Mouse (Mus musculus) cerebellum, adult 11-12 months (tissue): ENCODE results near the gene Ftsj3.
A peak's percentile ranks its signal among the peaks of the same experiment; 100 is the strongest.
"Not testable (repeated sequence)": the region's sequence is repeated elsewhere in the genome, so short reads cannot be mapped to it uniquely, and the experiment has no call there.

Source experiments
- DNase-seq: peaks from one replicate; pipeline ENCODE4 v3.0.0; 2022

Ftsj3 gene

GRCm38 (mm10) chr11:106268326-106269059 is 12.6 kb upstream of the Ftsj3 start:
- DNase-seq = peak; percentile 97

DNA sequence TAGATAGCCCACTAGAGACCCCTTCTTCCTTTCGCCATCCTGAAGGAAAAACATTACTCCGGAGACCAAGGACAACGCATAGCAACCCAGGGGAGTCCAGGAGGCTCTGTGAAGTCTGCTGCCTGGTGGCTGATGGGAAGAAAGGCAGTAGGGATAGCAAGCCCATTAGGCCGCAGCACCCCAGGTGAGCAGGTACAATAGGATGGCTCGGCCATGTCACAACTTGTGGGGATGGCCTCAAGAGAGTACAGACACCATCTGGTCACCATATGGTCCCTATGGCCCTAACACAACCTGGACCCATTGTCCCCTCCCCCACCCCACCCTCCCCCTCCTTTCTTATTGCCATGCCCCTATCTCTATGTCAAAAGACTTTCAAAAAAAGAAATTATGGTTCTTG is 12.0 kb upstream of the Ftsj3 start:
- DNase-seq = peak; percentile 88

DNA sequence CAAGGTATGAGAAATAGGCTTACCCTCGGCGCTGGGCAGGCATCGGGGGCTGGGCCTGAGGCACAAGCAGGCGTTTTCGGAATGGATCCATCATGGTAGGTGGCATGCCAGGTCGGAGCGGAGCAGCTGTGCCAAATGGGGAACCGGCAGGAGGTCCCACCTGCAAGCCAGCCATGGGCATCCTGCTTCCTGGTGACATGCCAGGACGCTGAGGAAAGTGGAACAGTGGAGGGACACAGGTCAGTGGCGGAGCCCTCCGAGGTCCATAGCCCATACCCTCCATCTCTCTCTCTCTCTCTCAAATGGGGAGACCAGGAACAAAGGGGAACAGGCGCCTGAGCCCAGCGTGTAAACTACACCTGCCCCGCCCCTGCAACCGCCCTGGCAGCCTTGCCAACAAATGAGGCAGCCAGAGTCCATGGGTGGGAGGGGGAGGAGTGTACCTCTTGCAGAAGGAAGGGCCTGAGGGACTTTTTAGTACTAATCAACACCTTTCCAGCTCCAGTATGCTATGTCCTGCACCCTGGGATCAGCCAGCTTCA is 11.5 kb upstream of the Ftsj3 start:
- DNase-seq = peak; percentile 97

- no peak for DNase-seq
Measured at GRCm38 (mm10) chr11:106266431-106266830, 10.6 kb upstream of the Ftsj3 start.

DNA sequence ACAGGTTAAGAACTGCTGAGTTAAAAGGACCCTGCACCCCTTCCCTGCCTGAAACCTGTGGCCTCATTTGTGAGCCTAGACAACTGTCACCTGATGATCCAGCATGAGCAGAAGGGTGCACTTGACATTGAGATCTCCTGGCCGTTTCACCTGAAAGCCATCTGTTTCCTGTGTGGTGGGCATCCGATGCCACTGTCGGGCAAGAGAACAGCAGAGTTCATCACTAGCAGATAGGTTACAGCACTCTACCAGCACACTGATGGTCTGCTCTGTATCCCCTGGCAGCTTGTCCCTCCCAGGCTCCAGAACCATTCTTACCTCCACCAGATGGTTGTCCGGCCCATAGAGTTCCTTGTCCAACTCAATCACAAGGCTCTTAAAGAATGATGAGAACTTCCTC is 9.7 kb upstream of the Ftsj3 start:
- no peak for DNase-seq

DNA sequence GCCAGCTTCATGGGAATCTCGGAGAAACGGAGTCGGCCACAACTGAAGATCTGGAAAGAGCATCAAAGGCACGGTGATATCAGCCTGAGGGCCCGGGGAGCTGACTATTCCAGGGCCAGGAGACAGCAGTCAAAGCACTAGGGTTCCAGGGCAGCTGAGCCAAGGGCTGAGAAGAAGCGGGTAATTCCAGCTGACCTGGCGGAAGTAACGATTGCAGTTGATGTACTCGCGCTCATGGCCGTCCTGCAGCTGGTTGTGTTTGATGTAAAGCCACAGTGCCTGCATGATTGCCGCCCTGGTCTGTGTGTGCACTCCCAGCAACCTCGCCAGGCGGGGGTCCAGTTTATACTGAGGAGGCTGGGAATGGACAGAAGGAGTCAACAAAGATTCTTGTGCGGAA is 9.1 kb upstream of the Ftsj3 start:
- DNase-seq = peak; percentile 42

DNA sequence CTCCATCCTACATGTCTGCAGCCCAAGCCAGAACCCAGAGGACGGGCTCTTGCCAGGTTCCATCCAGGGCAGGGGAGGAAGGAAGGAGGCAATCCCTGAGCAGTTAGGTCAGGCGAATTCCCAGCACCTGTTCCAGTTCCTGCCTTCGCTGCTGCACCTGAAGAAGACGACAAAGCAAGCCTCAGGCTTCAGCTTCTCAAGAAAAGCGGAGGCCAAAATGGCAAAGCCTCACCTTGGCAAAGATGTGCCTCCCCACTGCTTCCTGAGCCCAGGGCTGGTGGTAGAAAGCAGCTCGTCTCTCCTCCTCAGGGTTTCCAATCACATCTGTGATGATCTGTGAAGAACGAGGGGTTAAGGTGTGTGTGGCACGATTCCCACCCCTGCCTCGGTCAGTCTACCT is 8.1 kb upstream of the Ftsj3 start:
- peak; percentile 64 for DNase-seq

DNA sequence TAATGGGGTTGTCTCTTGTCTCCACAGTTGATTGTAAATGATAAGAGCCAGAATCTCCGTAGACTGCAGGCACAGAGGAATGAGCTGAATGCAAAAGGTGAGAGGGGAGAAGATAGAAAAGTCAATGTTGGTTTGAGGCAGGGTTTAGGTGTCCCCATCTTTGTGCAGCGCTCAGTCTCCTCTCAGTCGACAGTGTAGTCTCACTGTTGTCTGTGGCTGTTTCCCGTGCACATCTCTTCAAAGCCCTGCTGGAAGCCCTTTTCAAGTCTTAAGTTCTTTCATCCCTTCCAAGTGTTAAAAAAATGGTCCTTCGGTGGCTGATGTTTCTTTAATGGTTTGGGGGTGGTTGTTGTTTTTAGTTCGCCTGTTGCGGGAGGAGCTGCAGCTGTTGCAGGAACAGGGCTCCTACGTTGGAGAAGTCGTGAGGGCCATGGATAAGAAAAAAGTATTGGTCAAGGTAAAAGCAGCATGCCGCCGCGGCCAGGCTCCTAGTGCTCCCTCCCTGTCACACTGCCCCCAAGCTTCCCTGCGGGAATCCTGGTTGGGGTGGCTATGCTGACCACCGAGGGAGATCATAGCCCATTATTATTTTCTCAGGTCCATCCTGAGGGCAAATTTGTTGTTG is 5.1 kb upstream of the Ftsj3 start:
- DNase-seq = no peak

- no peak for DNase-seq
Measured at GRCm38 (mm10) chr11:106256775-106257174, 896 bp upstream of the Ftsj3 start.

- DNase-seq = no peak
Measured at GRCm38 (mm10) chr11:106255174-106255573, 705 bp downstream of the Ftsj3 start.

DNA sequence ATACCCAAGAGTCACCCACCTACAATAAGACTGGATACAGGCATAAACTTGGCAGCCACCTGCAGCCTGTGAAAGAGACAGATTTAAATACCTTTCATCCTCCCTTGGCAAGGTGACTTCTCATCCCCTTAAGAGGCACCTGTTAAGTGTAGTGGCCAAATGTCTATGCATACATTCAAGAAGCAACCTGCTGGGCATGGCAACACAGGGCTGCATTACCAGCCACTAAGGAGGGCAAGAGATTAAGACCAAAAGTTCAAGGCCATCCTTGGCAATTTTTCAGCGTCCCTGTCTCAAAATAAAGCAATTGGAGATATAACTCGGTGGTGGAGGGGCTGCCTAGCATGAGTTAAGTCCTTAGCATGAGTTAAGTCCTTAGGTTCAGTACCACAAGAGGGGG is 1.1 kb downstream of the Ftsj3 start:
- peak; percentile 51 for DNase-seq

DNA sequence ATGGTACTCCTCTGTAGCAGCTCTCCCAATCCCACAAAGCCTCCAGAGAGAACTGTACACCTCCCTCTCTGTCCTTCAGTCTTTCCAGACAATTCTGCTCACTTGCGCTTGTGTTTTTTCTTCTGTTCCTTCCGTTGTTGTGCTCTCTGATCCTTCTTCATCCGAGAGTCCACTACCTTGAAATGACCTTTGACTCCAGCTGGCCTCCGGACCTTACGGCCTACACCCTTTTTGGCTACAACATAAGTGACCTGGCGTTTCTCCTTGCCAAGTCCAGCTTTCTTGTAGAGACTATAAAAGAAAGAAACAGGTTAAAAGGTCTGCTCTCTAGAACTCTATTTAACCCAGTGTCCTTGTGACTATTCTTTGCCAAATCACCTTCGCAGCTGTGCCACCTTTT is 6.6 kb downstream of the Ftsj3 start:
- no peak for DNase-seq

GRCm38 (mm10) chr11:106246834-106247233 is 9.0 kb downstream of the Ftsj3 start:
- no peak for DNase-seq

DNA sequence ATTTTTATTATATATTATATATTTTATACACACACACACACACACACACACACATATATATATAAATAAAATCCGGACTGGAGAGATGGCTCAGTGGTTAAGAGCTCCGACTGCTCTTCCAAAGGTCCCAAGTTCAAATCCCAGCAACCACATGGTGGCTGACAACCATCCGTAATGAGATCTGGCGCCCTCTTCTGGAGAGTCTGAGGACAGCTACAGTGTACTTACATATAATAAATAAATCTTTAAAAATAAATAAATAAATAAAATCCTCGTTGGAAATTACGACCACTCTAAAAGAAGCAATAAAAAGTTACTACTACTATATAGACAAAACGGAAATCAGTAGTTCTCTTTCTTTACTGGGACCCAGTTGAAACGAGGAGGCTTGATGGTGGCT is 21.9 kb downstream of the Ftsj3 start:
- not testable (repeated sequence) for DNase-seq

DNA sequence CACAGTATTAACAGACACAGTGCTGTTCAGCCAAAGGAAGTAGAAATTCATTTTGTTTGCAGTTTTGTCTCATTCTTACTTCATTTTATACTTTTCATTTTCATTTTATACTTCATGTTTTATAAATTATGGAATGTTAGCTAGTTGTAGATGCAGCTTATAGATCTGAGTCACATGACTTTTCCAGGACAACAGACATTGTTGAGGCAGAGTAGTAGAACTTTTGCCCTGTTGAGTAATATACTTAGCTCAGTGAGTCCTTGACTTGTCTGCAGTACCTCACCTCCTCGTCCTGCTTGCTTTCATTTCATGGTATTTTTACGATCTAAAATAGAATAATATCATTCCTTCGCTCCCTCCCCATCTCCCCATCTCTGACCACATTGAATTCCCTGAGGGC is 35.3 kb downstream of the Ftsj3 start:
- no peak for DNase-seq

DNA sequence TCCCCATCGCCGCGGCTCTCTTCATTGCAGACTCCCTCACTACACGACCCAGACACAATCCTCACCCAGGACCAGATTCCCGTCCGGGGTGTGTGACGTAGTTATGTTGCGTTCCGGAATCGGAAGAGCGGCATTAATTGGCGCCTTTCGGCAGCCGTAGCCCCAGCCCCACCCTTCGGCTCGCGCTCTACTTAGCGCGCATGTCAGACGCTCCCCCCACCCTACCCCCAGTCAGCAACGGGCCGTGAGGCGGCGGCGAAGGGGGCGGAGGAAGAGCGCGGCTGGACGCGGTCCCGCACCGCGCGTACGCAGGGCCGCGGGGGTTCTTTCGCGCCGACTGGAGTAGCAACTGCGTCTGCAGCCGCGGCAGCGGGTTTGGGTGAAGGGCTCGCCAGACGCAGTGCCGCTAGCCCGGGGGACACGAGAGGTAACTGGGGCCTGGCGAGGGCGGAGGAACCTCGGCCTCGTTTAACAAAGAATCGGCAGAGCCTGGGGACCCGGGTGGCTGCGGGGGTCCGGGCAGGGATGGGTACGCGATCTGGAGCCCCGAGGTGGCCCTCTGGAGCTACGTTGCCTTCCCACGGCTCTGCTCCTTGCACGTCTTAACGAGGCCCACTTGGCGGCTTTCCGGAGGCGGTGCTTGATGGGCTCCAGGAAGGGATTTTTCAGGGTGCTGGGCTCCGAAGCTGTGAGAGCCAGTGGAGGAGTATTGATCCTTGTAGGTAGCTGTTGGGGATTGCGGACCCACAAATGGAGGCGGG is 39.0 kb downstream of the Ftsj3 start, which contains the start of gene Ddx42:
TSS of gene Ddx42 (plus strand) at position 197 of the 761 bp plus-strand sequence.
- DNase-seq = peak; percentile 95

- peak; percentile 99 for DNase-seq
Measured at GRCm38 (mm10) chr11:106215927-106216729, 39.8 kb downstream of the Ftsj3 start, which contains the start of gene Ccdc47. Gene Ccdc47 (minus strand): TSS chr11:106216344.

DNA sequence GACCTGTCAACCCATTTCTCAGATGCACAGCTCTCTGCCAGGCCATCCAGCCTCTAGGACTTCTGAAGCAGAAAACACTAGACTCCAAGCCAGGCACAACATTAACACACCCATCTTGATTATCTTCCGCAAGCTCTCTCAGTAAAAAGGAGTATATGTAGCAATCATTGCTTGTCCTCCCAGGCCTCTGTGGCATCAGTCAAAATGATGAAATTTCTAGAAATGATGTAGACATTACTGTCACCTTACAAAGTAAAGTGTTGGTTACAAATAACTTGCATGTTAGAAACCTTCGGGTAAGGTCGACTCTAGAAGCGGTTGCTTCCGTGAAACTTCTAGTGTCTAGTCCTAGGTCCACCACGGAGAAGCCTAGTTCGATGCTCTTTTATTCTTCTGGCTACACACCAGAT is 40.4 kb downstream of the Ftsj3 start:
- no peak for DNase-seq

DNA sequence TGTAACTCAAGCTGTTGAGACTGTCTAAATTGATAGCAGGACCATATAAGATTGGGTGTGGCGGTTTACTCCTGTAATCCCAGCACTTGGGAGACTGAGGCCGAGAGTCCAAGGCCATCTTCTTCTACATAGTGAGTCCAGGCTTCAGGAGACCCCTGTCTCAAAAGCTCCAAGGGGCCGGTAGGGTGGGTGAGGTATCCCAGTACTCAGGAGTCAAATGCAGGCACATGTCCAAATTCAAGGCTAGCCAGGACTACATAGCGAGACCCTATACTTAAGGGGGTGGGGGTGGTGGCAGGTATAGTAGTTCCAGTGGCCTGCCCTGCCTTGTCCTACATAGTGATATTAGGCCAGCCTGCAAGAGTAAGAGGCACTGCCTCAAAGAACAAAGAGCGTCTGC is 41.0 kb downstream of the Ftsj3 start:
- peak; percentile 54 for DNase-seq

- no peak for DNase-seq
Measured at GRCm38 (mm10) chr11:106212771-106213170, 43.1 kb downstream of the Ftsj3 start.

GRCm38 (mm10) chr11:106202123-106202465 is 53.8 kb downstream of the Ftsj3 start, which contains the start of gene Strada:
Gene Strada (minus strand): TSS chr11:106202168.
- DNase-seq = no peak

- DNase-seq = no peak
Measured at GRCm38 (mm10) chr11:106201337-106202122, 54.3 kb downstream of the Ftsj3 start.
